Mouse (Mus musculus) spleen, postnatal 10 days (tissue): ENCODE measurements around the gene Tfdp2.

ENCODE experiments used
- DNase-seq, 2 experiments: peaks; one replicate each; pipeline ENCODE4 v3.0.0; 2021 to 2022; ENCODE audit warnings: low spot score in 2 of 2

Tfdp2 gene

DNA sequence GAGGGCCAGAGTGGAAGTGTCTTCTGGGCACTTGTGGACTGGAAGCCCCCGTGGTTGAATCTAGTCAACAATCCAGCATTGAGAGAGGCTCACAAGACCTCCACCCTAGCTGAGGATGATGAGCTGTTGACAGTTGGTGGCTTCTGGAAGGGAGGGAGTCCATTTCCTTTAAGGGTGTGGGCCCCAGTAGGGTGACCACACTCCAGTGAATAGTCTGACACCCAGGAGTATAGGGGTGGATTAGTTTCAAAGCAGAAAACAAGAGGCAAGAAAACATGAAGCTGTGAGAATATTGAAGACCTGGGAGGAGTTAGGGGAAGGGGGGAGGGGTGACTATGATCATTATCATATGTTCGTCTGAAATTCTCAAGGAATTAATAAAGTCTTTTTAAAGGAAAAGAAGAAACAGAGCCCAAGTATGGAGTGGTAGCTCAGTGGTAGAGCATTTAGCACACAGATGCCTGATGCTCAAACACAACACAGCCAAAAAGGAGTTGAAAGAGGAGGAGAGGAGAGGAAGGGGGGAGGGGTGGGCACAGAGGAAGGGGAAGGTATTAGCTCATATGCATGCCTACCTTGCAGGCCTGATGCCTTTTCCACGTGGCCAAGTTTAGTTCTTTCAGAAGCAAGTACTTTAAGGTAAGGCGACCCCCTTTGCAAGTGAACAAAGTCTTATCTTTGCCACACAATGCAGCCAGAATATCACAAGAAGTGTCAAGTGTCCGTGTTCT is 173.7 kb downstream of the Tfdp2 start:
- DNase-seq, result no peak

DNA sequence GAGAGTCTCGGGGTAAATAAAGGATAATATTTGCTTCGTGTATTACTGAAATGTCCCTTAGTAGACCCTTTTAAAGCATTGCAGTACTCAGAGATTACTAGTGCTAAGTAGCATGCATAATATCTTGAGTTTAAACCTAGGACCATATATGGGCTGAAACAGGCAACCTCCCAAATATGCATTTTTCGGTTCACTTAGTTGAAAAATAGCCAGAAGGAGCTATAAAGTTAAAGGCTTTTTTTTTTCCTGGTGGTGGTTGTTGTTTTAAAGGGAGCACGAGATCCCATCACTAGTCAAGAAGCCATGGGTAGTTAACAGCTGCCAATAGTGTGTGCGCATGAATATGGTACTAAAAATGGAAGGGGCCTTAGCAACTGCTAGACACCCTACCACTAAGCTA is 175.0 kb downstream of the Tfdp2 start:
- DNase-seq, result no peak
